Mouse (Mus musculus) cerebellum, adult 2 months (tissue): ENCODE measurements at regions not wholly inside any gene's neighbourhood (a gene's known extent, or its start where the extent isn't known, plus 50 kb on each side); places are given as distances from the start of the nearest gene placed in this dataset.

Experiments
- CTCF ChIP-seq: fragments of 200-500 bp; IDR thresholded peaks from 2 replicates; pipeline ENCODE4 v1.5.1; 2011; ENCODE audit warnings: low read depth, mild to moderate bottlenecking, control low read depth, low read length, moderate library complexity, borderline replicate concordance; ENCODE audit not compliant: insufficient read depth
- POLR2A ChIP-seq: fragments of 200-500 bp; IDR thresholded peaks from 2 replicates; pipeline ENCODE4 v1.6.1; 2011; ENCODE audit warnings: low read length, control low read depth, borderline replicate concordance; ENCODE audit not compliant: insufficient read depth

GRCm38 (mm10) chr9:9591263-9591662 lies 352.4 kb upstream of the Arhgap42 start:
- TF ChIP-seq POLR2A (no peak), CTCF (no peak)
